29 mouse cellular contexts compared by ENCODE assay signal in the genomic region with DNA sequence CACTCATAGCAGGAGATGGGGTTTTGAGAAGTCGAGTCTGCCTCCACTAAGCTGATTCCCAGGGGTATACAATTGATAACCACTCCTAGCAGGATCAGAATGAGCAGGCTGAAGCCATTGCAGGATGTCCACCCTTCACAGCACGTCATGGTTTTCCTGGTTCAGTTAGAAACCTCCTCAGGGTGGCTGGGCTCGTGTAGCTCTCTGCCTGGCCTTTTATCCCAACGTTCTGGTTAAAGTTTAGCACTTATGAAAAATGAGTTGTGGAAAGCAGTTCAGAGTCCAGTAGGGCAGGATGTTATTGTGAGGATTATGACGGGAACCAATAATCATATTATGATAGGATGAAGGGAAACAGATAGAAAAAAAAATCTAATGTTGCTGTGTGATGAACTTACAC. TPM values are rescaled to one million over a fixed set of nuclear protein-coding genes. Genes with fewer than 3 reads are reported as not detected.
DNase-seq lines count a peak whose midpoint lies in the region; ATAC-seq and TF ChIP-seq lines count a peak whose summit lies in the region.
"Had no signal": no experiment of that assay in that cellular context is flagged by ENCODE, and none has a peak within 500 bp of the region (broad histone marks: within the 10 kb centered on the region; RNA-seq: fewer than 3 reads in every experiment).

A gene (minus strand): TSS at position 193 of the 400 bp plus-strand sequence.

- no peak within 1 kb of the TSS for H3K9ac ChIP-seq in kidney, embryonic 14.5 days (ENCODE audit: low read depth, low read length)
- peak within 1 kb of the TSS; percentile 26 for H3K9ac ChIP-seq in intestine, embryonic 15.5 days
- H3K9ac ChIP-seq in intestine, postnatal 0 days (ENCODE audit: low read depth, low read length): peak within 1 kb of the TSS; percentile 58
- H3K9ac ChIP-seq in stomach, embryonic 16.5 days (ENCODE audit: low read length): no peak within 1 kb of the TSS
- H3K9ac ChIP-seq: embryonic facial prominence, embryonic 13.5 days; forebrain, embryonic 12.5 days; forebrain, embryonic 15.5 days; hindbrain, embryonic 12.5 days; hindbrain, embryonic 15.5 days had no signal

- no peaks in the 10 kb centered on the region for H3K9me3 ChIP-seq in kidney, embryonic 14.5 days (ENCODE audit: control insufficient read depth, low read length)
- no peaks in the 10 kb centered on the region for H3K9me3 ChIP-seq in intestine, embryonic 15.5 days
- H3K9me3 ChIP-seq in intestine, postnatal 0 days (ENCODE audit: control insufficient read depth): no peaks in the 10 kb centered on the region
- H3K9me3 ChIP-seq in stomach, embryonic 16.5 days (replicated peaks; ENCODE audit: control insufficient read depth, low read length): no peaks in the 10 kb centered on the region
- H3K9me3 ChIP-seq: embryonic facial prominence, embryonic 10.5 days; embryonic facial prominence, embryonic 13.5 days; forebrain, embryonic 12.5 days; forebrain, embryonic 15.5 days; heart, embryonic 10.5 days; hindbrain, embryonic 12.5 days; hindbrain, embryonic 15.5 days had no signal

- WGBS in kidney, embryonic 14.5 days: 57% methylated on average over 5 of the region's 5 CpGs
- WGBS in intestine, embryonic 15.5 days: 44% methylated on average over 5 of the region's 5 CpGs
- 25% methylated on average over 5 of the region's 5 CpGs for WGBS in intestine, postnatal 0 days
- WGBS in stomach, embryonic 16.5 days: 46% methylated on average over 5 of the region's 5 CpGs

- ATAC-seq in kidney, embryonic 14.5 days (ENCODE audit: low FRiP score, low TSS enrichment): no peak
- peak; percentile 72 for ATAC-seq in intestine, embryonic 15.5 days
- ATAC-seq in intestine, postnatal 0 days: peak; percentile 65
- ATAC-seq in stomach, embryonic 16.5 days (ENCODE audit: insufficient read depth, low FRiP score): no peak
- ATAC-seq: CD4-positive, CD25-positive, alpha-beta regulatory T cell, adult 4 months; forebrain, embryonic 15.5 days had no signal

- no peak within 1 kb of the TSS; the same call in 1 of the 2 replicates for H3K27ac ChIP-seq in kidney, embryonic 14.5 days (ENCODE audit: low read depth, low read length)
- H3K27ac ChIP-seq in intestine, embryonic 15.5 days: peak within 1 kb of the TSS; percentile 62
- H3K27ac ChIP-seq in intestine, postnatal 0 days (ENCODE audit: low read depth, low read length): peak within 1 kb of the TSS; percentile 91
- H3K27ac ChIP-seq in stomach, embryonic 16.5 days (ENCODE audit: low read length): no peak within 1 kb of the TSS
- H3K27ac ChIP-seq: embryonic facial prominence, embryonic 10.5 days; embryonic facial prominence, embryonic 13.5 days; forebrain, embryonic 12.5 days; forebrain, embryonic 15.5 days; heart, adult 2 months; heart, embryonic 10.5 days; hindbrain, embryonic 12.5 days; hindbrain, embryonic 15.5 days had no signal

- DNase-seq in kidney, adult 18-20 months: no peak
- no peak for DNase-seq in cerebellum, postnatal 10 days
- DNase-seq in ovary, adult 18-20 months (ENCODE audit: low spot score): no peak
- DNase-seq: adrenal gland, adult 2 months; adrenal gland, postnatal 14 days; cerebellum, adult 11 months; cerebellum, adult 2 months; cerebellum, adult 9-11 months; cerebellum, postnatal 36 days; embryo, embryonic 11 days; gastrocnemius, postnatal 36 days; heart, adult 2 months had no signal

- H3K36me3 ChIP-seq in kidney, embryonic 14.5 days (ENCODE audit: control insufficient read depth, insufficient read depth, low read length): no peaks in the 10 kb centered on the region
- H3K36me3 ChIP-seq in intestine, embryonic 15.5 days: no peaks in the 10 kb centered on the region
- H3K36me3 ChIP-seq in intestine, postnatal 0 days (ENCODE audit: control insufficient read depth, insufficient read depth): no peaks in the 10 kb centered on the region; the same call in 1 of the 2 replicates
- H3K36me3 ChIP-seq in stomach, embryonic 16.5 days (ENCODE audit: control insufficient read depth, insufficient read depth, low read length): no peaks in the 10 kb centered on the region
- H3K36me3 ChIP-seq: embryonic facial prominence, embryonic 10.5 days; embryonic facial prominence, embryonic 13.5 days; forebrain, embryonic 12.5 days; forebrain, embryonic 15.5 days; heart, embryonic 10.5 days; hindbrain, embryonic 15.5 days had no signal

- H3K4me2 ChIP-seq in kidney, embryonic 14.5 days (replicated peaks; ENCODE audit: low read depth, low read length): 0 out of 2 replicates have a peak within 1 kb of the TSS, but pooled peaks have one; percentile 8
- H3K4me2 ChIP-seq in intestine, embryonic 15.5 days (replicated peaks): peak within 1 kb of the TSS; percentile 17
- peak within 1 kb of the TSS; percentile 62 for H3K4me2 ChIP-seq in intestine, postnatal 0 days (replicated peaks; ENCODE audit: low read depth)
- no peak within 1 kb of the TSS for H3K4me2 ChIP-seq in stomach, embryonic 16.5 days (ENCODE audit: low read depth, low read length)
- H3K4me2 ChIP-seq: embryonic facial prominence, embryonic 13.5 days; forebrain, embryonic 12.5 days; forebrain, embryonic 15.5 days; hindbrain, embryonic 12.5 days; hindbrain, embryonic 15.5 days had no signal

- TF ChIP-seq CTCF in intestine, postnatal 0 days (IDR thresholded peaks at IDR 0.05; ENCODE audit: low read depth): no peak

- no peaks in the 10 kb centered on the region for H3K27me3 ChIP-seq in kidney, embryonic 14.5 days (ENCODE audit: control insufficient read depth, insufficient read depth, low read length)
- H3K27me3 ChIP-seq in intestine, embryonic 15.5 days (replicated peaks): no peaks in the 10 kb centered on the region
- H3K27me3 ChIP-seq in intestine, postnatal 0 days (replicated peaks; ENCODE audit: control insufficient read depth, insufficient read depth, low read length): no peaks in the 10 kb centered on the region
- no peaks in the 10 kb centered on the region for H3K27me3 ChIP-seq in stomach, embryonic 16.5 days (ENCODE audit: control insufficient read depth, insufficient read depth, low read length)
- H3K27me3 ChIP-seq: embryonic facial prominence, embryonic 13.5 days; forebrain, embryonic 12.5 days; forebrain, embryonic 15.5 days; hindbrain, embryonic 12.5 days; hindbrain, embryonic 15.5 days had no signal

- no peaks in the 10 kb centered on the region for H3K4me1 ChIP-seq in kidney, embryonic 14.5 days (ENCODE audit: control insufficient read depth, insufficient read depth, low read length)
- H3K4me1 ChIP-seq in intestine, embryonic 15.5 days (replicated peaks): no peaks in the 10 kb centered on the region
- no peaks in the 10 kb centered on the region for H3K4me1 ChIP-seq in intestine, postnatal 0 days (replicated peaks; ENCODE audit: control insufficient read depth, insufficient read depth, low read length)
- no peaks in the 10 kb centered on the region for H3K4me1 ChIP-seq in stomach, embryonic 16.5 days (ENCODE audit: control insufficient read depth, insufficient read depth, low read length)
- H3K4me1 ChIP-seq: embryonic facial prominence, embryonic 10.5 days; embryonic facial prominence, embryonic 13.5 days; forebrain, embryonic 12.5 days; forebrain, embryonic 15.5 days; hindbrain, embryonic 12.5 days; hindbrain, embryonic 15.5 days had no signal

- H3K4me3 ChIP-seq in kidney, embryonic 14.5 days (ENCODE audit: low read length): no peak within 1 kb of the TSS
- H3K4me3 ChIP-seq in intestine, embryonic 15.5 days (replicated peaks): peak within 1 kb of the TSS; percentile 36
- peak within 1 kb of the TSS; percentile 43 for H3K4me3 ChIP-seq in intestine, postnatal 0 days (ENCODE audit: low read depth, low read length)
- H3K4me3 ChIP-seq in stomach, embryonic 16.5 days (replicated peaks; ENCODE audit: low read length): 0 out of 2 replicates have a peak within 1 kb of the TSS, but pooled peaks have one; percentile 9
- H3K4me3 ChIP-seq: embryonic facial prominence, embryonic 10.5 days; embryonic facial prominence, embryonic 13.5 days; erythroblast, embryonic 14.5 days; forebrain, embryonic 12.5 days; forebrain, embryonic 15.5 days; heart, adult 2 months; heart, embryonic 10.5 days; hindbrain, embryonic 12.5 days; hindbrain, embryonic 15.5 days had no signal

RNA-seq across cellular contexts. Expression of the gene that starts here (rescaled TPM):
- polyA plus RNA-seq in kidney, embryonic 14.5 days (2014; fragmentation: Nextera tagmentation; extraction: Ambion mirVana): 3.8 TPM in 2 replicates
- 141 and 153 TPM in 2 replicates for polyA plus RNA-seq in intestine, embryonic 15.5 days (2015; fragmentation: Nextera tagmentation; extraction: Ambion mirVana)
- 760 and 763 TPM in 2 replicates for polyA plus RNA-seq in intestine, postnatal 0 days (2015; fragmentation: Nextera tagmentation; extraction: Ambion mirVana)
- 19.1 and 21.3 TPM in 2 replicates for polyA plus RNA-seq in stomach, embryonic 16.5 days (2015; fragmentation: Nextera tagmentation; extraction: Ambion mirVana)
- polyA plus RNA-seq: adrenal gland, adult 2 months; C2C12; cerebellum, adult 2 months; cortical plate, adult 2 months; erythroblast, embryonic 14.5 days; forebrain, embryonic 15.5 days; heart, adult 2 months; heart, embryonic 10.5 days; heart, embryonic 14.5 days; heart, postnatal 0 days; hindbrain, embryonic 12.5 days; hindbrain, embryonic 15.5 days had no signal

Comparison
In these comparisons a context has a peak if more than half of its experiments do, and no peak if none do; other contexts are left out.
1. ATAC-seq: peak in intestine, embryonic 15.5 days (single experiment) and intestine, postnatal 0 days (single experiment); none in kidney, embryonic 14.5 days (single experiment) and stomach, embryonic 16.5 days (single experiment).
2. H3K27ac ChIP-seq: peak in intestine, embryonic 15.5 days (single experiment) and intestine, postnatal 0 days (single experiment); none in kidney, embryonic 14.5 days (single experiment) and stomach, embryonic 16.5 days (single experiment).
3. H3K9ac ChIP-seq: peak in intestine, embryonic 15.5 days (single experiment) and intestine, postnatal 0 days (single experiment); none in kidney, embryonic 14.5 days (single experiment) and stomach, embryonic 16.5 days (single experiment).